Mouse (Mus musculus) embryonic fibroblast, embryonic 13.5 days (primary cell): ENCODE data around the gene Nrg4.

Experiments
- CTCF ChIP-seq: IDR thresholded peaks from 2 replicates; pipeline ENCODE4 v1.5.1; 2011; ENCODE audit warnings: mild to moderate bottlenecking, control low read depth, low read length, moderate library complexity, borderline replicate concordance; ENCODE audit not compliant: insufficient read depth
- POLR2A ChIP-seq: IDR thresholded peaks from 2 replicates; pipeline ENCODE4 v1.6.1; 2011; ENCODE audit warnings: low read depth, mild to moderate bottlenecking, control low read depth, low read length, moderate library complexity

DNA sequence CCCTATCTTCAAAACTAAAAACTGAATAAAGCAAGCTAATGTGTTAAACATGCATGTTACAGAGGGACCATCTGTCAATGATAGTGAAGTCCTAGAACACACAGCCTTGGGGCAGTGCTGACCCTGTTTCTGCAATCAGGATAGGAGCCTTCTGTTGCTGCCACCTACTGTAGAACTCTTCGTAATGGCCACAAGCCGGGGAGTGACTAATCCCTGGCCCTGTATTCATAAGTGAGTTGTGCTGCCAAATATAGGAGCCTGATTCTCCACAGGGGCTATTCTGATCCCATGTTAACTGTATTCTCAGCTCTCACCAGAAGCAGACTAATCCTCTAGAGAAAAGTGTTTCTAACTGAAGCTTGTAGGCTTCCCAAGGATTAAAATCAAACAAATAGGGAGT is 127.3 kb downstream of the Nrg4 start:
- no peak for TF ChIP-seq POLR2A
- TF ChIP-seq CTCF = no peak
